Mouse (Mus musculus) cerebellum, adult 18-20 months (tissue): Measurements from ENCODE around the gene Fat2.

ENCODE experiments used
- DNase-seq, 2 experiments: peaks; one replicate each; pipeline ENCODE4 v3.0.0; 2021

Fat2 gene

GRCm38 (mm10) chr11:55336101-55336891, at the start of gene Fat2:
Gene Fat2 (minus strand): TSS chr11:55336564.
- peak; percentile 88 to 95 for DNase-seq

- DNase-seq = peak; percentile 37 to 48
Observed at GRCm38 (mm10) chr11:55383463-55384045, 47.2 kb upstream of the Fat2 start.

- DNase-seq = no peak
Observed at GRCm38 (mm10) chr11:55380908-55381307, 44.5 kb upstream of the Fat2 start.

GRCm38 (mm10) chr11:55378371-55378770, 42.0 kb upstream of the Fat2 start:
- DNase-seq = peak in 1 of 2 experiments; percentile 49

GRCm38 (mm10) chr11:55373838-55374237, 37.5 kb upstream of the Fat2 start:
- no peak for DNase-seq

GRCm38 (mm10) chr11:55373373-55373772, 37.0 kb upstream of the Fat2 start:
- no peak for DNase-seq

- DNase-seq = no peak
Observed at GRCm38 (mm10) chr11:55372001-55372400, 35.6 kb upstream of the Fat2 start.

GRCm38 (mm10) chr11:55369093-55369471, 32.7 kb upstream of the Fat2 start:
- DNase-seq = no peak

- DNase-seq = no peak
Observed at GRCm38 (mm10) chr11:55368388-55369092, 32.2 kb upstream of the Fat2 start.

GRCm38 (mm10) chr11:55367783-55368182, 31.4 kb upstream of the Fat2 start:
- no peak for DNase-seq

GRCm38 (mm10) chr11:55365840-55366239, 29.5 kb upstream of the Fat2 start:
- DNase-seq = no peak

- no peak for DNase-seq
Observed at GRCm38 (mm10) chr11:55365242-55365641, 28.9 kb upstream of the Fat2 start.

GRCm38 (mm10) chr11:55364662-55365061, 28.3 kb upstream of the Fat2 start:
- peak; percentile 68 to 76 for DNase-seq

- DNase-seq = no peak
Observed at GRCm38 (mm10) chr11:55358094-55358783, 21.9 kb upstream of the Fat2 start.

GRCm38 (mm10) chr11:55356846-55357245, 20.5 kb upstream of the Fat2 start:
- peak; percentile 95 to 96 for DNase-seq

GRCm38 (mm10) chr11:55341961-55342371, 5.6 kb upstream of the Fat2 start:
- DNase-seq = peak; percentile 97 to 98

GRCm38 (mm10) chr11:55340789-55341188, 4.4 kb upstream of the Fat2 start:
- DNase-seq = no peak

GRCm38 (mm10) chr11:55337032-55337769, 837 bp upstream of the Fat2 start:
- DNase-seq = no peak

- peak in 1 of 2 experiments; percentile 59 for DNase-seq
Observed at GRCm38 (mm10) chr11:55335314-55336076, 869 bp downstream of the Fat2 start.

GRCm38 (mm10) chr11:55334545-55334944, 1.8 kb downstream of the Fat2 start:
- peak; percentile 58 to 61 for DNase-seq

- DNase-seq = no peak
Observed at GRCm38 (mm10) chr11:55334063-55334462, 2.3 kb downstream of the Fat2 start.
